In genomic region chr15:95757169-95757568, GRCm38 (mm10) we compare ENCODE assay signal across 9 mouse cellular contexts. TPM values are rescaled to one million over a fixed set of nuclear protein-coding genes. Genes with fewer than 3 reads are reported as not detected.
DNase-seq lines count a peak whose midpoint lies in the region; ATAC-seq and TF ChIP-seq lines count a peak whose summit lies in the region.
"Had no signal": no experiment of that assay in that cellular context is flagged by ENCODE, and none has a peak within 500 bp of the region (broad histone marks: within the 10 kb centered on the region; RNA-seq: fewer than 3 reads in every experiment).

No protein-coding gene starts in this region.

- H3K4me1 ChIP-seq in forebrain, embryonic 15.5 days = no peaks in the 10 kb centered on the region
- H3K4me1 ChIP-seq in forebrain, embryonic 11.5 days (replicated peaks; ENCODE audit: control insufficient read depth, insufficient read depth, low read length) = no peaks in the 10 kb centered on the region
- no peaks in the 10 kb centered on the region for H3K4me1 ChIP-seq in kidney, postnatal 0 days (replicated peaks; ENCODE audit: insufficient read depth, low read length)

- no peaks in the 10 kb centered on the region for H3K27me3 ChIP-seq in forebrain, embryonic 15.5 days
- no peaks in the 10 kb centered on the region for H3K27me3 ChIP-seq in forebrain, embryonic 11.5 days (ENCODE audit: control insufficient read depth, insufficient read depth, low read length)
- H3K27me3 ChIP-seq in kidney, postnatal 0 days (ENCODE audit: insufficient read depth, low read length) = no peaks in the 10 kb centered on the region

- H3K27ac ChIP-seq in forebrain, embryonic 15.5 days (replicated peaks) = no peak overlapping the region
- H3K27ac ChIP-seq in forebrain, embryonic 11.5 days (ENCODE audit: low read depth, low read length) = no peak overlapping the region
- H3K27ac ChIP-seq in kidney, postnatal 0 days = no peak overlapping the region

- H3K9me3 ChIP-seq in forebrain, embryonic 15.5 days = no peaks in the 10 kb centered on the region
- no peaks in the 10 kb centered on the region for H3K9me3 ChIP-seq in forebrain, embryonic 11.5 days (ENCODE audit: control insufficient read depth, low read length)
- H3K9me3 ChIP-seq in kidney, postnatal 0 days (replicated peaks; ENCODE audit: low read length) = no peaks in the 10 kb centered on the region; the same call in 1 of the 2 replicates

- ATAC-seq in forebrain, embryonic 15.5 days (replicated peaks) = peak; percentile 60; the same call in 1 of the 2 replicates
- ATAC-seq in forebrain, embryonic 11.5 days (replicated peaks; ENCODE audit: low FRiP score) = no peak
- ATAC-seq in kidney, postnatal 0 days (replicated peaks; ENCODE audit: low FRiP score, low read depth) = peak; percentile 72
- ATAC-seq: Patski had no signal

- no peak for DNase-seq in forebrain, embryonic 11.5 days (ENCODE audit: low spot score)
- DNase-seq in adrenal gland, postnatal 25 days = peak; percentile 9
- DNase-seq in gastrocnemius, postnatal 25 days = peak; percentile 76
- peak; percentile 91 for DNase-seq in kidney, postnatal 0 days (ENCODE audit: low spot score)
- DNase-seq in lung, adult 18-20 months = peak; percentile 67 to 81
- DNase-seq in right cerebral cortex, postnatal 4 days = peak; percentile 72
- no peak for DNase-seq in cerebellum, adult 8-10 months

- 48% methylated on average over 10 of the region's 10 CpGs for WGBS in forebrain, embryonic 15.5 days
- 81% methylated on average over 10 of the region's 10 CpGs for WGBS in forebrain, embryonic 11.5 days
- 26% methylated on average over 10 of the region's 10 CpGs for WGBS in kidney, postnatal 0 days

- TF ChIP-seq CTCF in kidney, postnatal 0 days (IDR thresholded peaks at IDR 0.05; ENCODE audit: low read depth) = no peak

- H3K9ac ChIP-seq in forebrain, embryonic 15.5 days (replicated peaks) = no peak overlapping the region
- no peak overlapping the region for H3K9ac ChIP-seq in forebrain, embryonic 11.5 days (ENCODE audit: low read length)
- H3K9ac ChIP-seq in kidney, postnatal 0 days (ENCODE audit: low read depth, low read length) = no peak overlapping the region

- H3K4me3 ChIP-seq in forebrain, embryonic 15.5 days = no peak overlapping the region
- H3K4me3 ChIP-seq in forebrain, embryonic 11.5 days (ENCODE audit: low read depth, low read length) = no peak overlapping the region
- no peak overlapping the region for H3K4me3 ChIP-seq in kidney, postnatal 0 days (replicated peaks; ENCODE audit: low read depth, low read length)

- no peaks in the 10 kb centered on the region for H3K36me3 ChIP-seq in forebrain, embryonic 15.5 days
- no peaks in the 10 kb centered on the region for H3K36me3 ChIP-seq in forebrain, embryonic 11.5 days (ENCODE audit: control insufficient read depth, insufficient read depth, low read length)
- H3K36me3 ChIP-seq in kidney, postnatal 0 days (ENCODE audit: insufficient read depth, low read length) = no peaks in the 10 kb centered on the region

- H3K4me2 ChIP-seq in forebrain, embryonic 15.5 days (replicated peaks) = no peak overlapping the region
- H3K4me2 ChIP-seq in forebrain, embryonic 11.5 days (ENCODE audit: low read depth, low read length, severe bottlenecking) = no peak overlapping the region
- no peak overlapping the region for H3K4me2 ChIP-seq in kidney, postnatal 0 days (ENCODE audit: low read length)

RNA-seq across cellular contexts. Expression of gene Ano6, which starts 33.5 kb away (rescaled TPM):
- polyA plus RNA-seq in forebrain, embryonic 15.5 days (2015; fragmentation: Nextera tagmentation; extraction: Ambion mirVana) = 22.1 and 22.4 TPM in 2 replicates
- 38.0 and 40.3 TPM in 2 replicates for polyA plus RNA-seq in forebrain, embryonic 11.5 days (2014; fragmentation: Nextera tagmentation; extraction: Ambion mirVana)
- total RNA-seq in adrenal gland, postnatal 25 days (2021) = 75.2 and 75.4 TPM in 2 replicates
- total RNA-seq in gastrocnemius, postnatal 25 days (2021) = 10 to 100 TPM; 39.5 to 39.6 TPM
- polyA plus RNA-seq in kidney, postnatal 0 days (2015; fragmentation: Nextera tagmentation; extraction: Ambion mirVana) = 35.2 and 39.6 TPM in 2 replicates

Comparison
In these comparisons a context has a peak if more than half of its experiments do, and no peak if none do; other contexts are left out.
1. DNase-seq: peak in adrenal gland, postnatal 25 days (single experiment), gastrocnemius, postnatal 25 days (single experiment), kidney, postnatal 0 days (single experiment), lung, adult 18-20 months (2 of 2) and right cerebral cortex, postnatal 4 days (single experiment); none in forebrain, embryonic 11.5 days (single experiment) and cerebellum, adult 8-10 months (single experiment).